Mouse (Mus musculus) urinary bladder, postnatal 14 days (tissue): Measurements from ENCODE around the gene Tnni1.
A peak's percentile ranks its signal among the peaks of the same experiment; 100 is the strongest.

ENCODE experiments used
- DNase-seq: peaks from one replicate; pipeline ENCODE4 v3.0.0; 2021; ENCODE audit warnings: low spot score

Gene Tnni1

GRCm38 (mm10) chr1:135778780-135779535, at the start of gene Tnni1:
TSS of gene Tnni1 (plus strand) at chr1:135779434.
- DNase-seq, result peak; percentile 48

- DNase-seq, result no peak
These were observed 49.4 kb upstream of the Tnni1 start for GRCm38 (mm10) chr1:135729821-135730220.

- DNase-seq, result no peak
These were observed 48.9 kb upstream of the Tnni1 start for GRCm38 (mm10) chr1:135730296-135730695.

GRCm38 (mm10) chr1:135731393-135731792, 47.8 kb upstream of the Tnni1 start:
- DNase-seq, result no peak

- DNase-seq, result no peak
These were observed 47.1 kb upstream of the Tnni1 start for GRCm38 (mm10) chr1:135731897-135732684.

GRCm38 (mm10) chr1:135734225-135734937, 44.9 kb upstream of the Tnni1 start:
- DNase-seq, result peak; percentile 55

- no peak for DNase-seq
These were observed 43.8 kb upstream of the Tnni1 start for GRCm38 (mm10) chr1:135735460-135735859.

GRCm38 (mm10) chr1:135744987-135745386, 34.2 kb upstream of the Tnni1 start:
- no peak for DNase-seq

GRCm38 (mm10) chr1:135746248-135746647, 33.0 kb upstream of the Tnni1 start:
- DNase-seq, result no peak

GRCm38 (mm10) chr1:135752737-135753348, 26.4 kb upstream of the Tnni1 start:
- peak; percentile 97 for DNase-seq

GRCm38 (mm10) chr1:135755287-135755686, 23.9 kb upstream of the Tnni1 start:
- peak; percentile 73 for DNase-seq

- no peak for DNase-seq
These were observed 23.3 kb upstream of the Tnni1 start for GRCm38 (mm10) chr1:135755913-135756312.

GRCm38 (mm10) chr1:135757287-135757686, 21.9 kb upstream of the Tnni1 start:
- DNase-seq, result no peak

GRCm38 (mm10) chr1:135759685-135760084, 19.5 kb upstream of the Tnni1 start:
- DNase-seq, result peak; percentile 55

- DNase-seq, result no peak
These were observed 19.0 kb upstream of the Tnni1 start for GRCm38 (mm10) chr1:135760216-135760615.

- DNase-seq, result no peak
These were observed 17.5 kb upstream of the Tnni1 start for GRCm38 (mm10) chr1:135761728-135762127.

GRCm38 (mm10) chr1:135763503-135764205, 15.6 kb upstream of the Tnni1 start:
- DNase-seq, result no peak

- no peak for DNase-seq
These were observed 15.1 kb upstream of the Tnni1 start for GRCm38 (mm10) chr1:135764206-135764528.

- peak; percentile 92 for DNase-seq
These were observed 13.3 kb upstream of the Tnni1 start, which contains the start of gene Phlda3 for GRCm38 (mm10) chr1:135765645-135766591. TSS of gene Phlda3 (plus strand) at chr1:135766119.

GRCm38 (mm10) chr1:135766592-135767306, 12.5 kb upstream of the Tnni1 start:
- DNase-seq, result no peak
